Mouse (Mus musculus): ENCODE measurements at regions not wholly inside any gene's neighbourhood (a gene's known extent, or its start where the extent isn't known, plus 50 kb on each side); places are given as distances from the start of the nearest gene placed in this dataset.

GRCm38 (mm10) chr1:35940236-35940635 is 128.0 kb upstream of the Hs6st1 start:
- TF ChIP-seq CTCF (IDR thresholded peaks at IDR 0.05; ENCODE audit: low read depth, low read length): no peak
- no peak for TF ChIP-seq POLR2A (IDR thresholded peaks at IDR 0.05; ENCODE audit: extremely low read depth, insufficient read depth, low read length)
